Mouse (Mus musculus): ENCODE data around the gene Ech1.

Ech1 gene

DNA sequence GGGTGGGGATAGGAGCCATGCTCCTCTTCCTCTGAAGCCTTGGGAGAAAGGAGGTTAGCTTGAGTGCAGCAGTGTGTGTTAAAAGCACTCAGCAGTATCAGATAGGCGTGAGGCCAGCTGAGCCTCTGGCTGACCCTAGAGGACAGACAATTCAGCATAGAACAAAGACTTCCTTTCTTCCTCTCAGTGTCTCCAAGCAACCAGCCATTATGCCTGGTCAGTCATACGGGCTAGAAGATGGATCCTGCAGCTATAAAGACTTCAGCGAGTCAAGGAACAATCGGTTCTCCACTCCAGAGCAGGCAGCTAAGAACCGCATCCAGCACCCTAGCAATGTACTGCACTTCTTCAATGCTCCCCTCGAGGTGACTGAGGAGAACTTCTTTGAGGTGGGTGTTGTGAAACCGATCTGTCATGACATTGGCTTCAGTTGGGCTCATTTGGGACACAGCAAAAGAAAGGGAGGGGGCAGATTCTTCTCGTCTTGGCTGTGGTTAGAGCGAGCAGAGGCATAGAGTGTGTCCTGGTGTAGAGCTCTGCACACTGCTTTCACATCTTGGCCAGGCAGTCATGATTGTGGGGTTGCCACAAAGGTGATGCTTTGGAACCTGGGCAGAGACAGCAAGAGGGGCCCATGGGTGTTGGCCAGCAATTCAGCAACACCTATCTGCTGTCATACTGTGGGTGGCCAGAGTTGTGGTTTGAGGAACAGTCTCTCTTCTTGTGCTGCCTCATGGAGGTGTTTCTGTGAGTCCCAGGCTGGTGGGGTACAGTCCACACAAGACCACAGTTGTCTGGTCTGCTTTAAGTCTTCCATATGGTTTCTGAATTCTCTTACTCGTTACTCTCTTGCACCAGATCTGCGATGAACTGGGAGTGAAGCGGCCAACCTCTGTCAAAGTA is 4.4 kb upstream of the Ech1 start:
- DNase-seq (ENCODE audit: low spot score in 2 of 2) = no peak

DNA sequence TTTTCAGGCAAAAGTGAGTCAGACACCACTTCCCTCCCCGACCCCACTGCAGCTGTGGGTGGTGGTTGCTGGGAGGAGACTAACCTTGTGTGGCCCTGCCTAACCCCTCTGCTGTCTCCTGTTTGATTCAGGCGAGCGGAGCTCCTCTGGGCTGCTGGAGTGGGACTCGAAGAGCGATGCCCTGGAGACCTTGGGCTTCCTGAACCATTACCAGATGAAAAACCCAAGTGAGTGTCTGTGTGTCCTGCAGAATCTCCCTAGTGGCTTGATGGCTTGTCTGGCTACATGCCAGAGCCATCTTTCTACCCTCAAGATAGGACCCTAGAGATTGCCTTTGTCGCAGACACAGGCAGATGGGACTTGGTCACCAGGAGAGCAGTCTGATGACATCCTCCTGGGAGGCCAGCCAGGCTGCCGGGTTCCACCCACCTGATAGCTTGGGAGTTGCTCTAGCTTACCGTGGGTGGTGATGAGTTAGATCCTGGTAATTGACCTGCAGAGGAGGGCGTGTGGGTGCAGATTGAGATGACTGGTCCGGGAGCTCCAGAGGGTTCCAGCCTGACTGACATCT is 3.7 kb upstream of the Ech1 start:
- peak; percentile 70 to 71 for DNase-seq (ENCODE audit: low spot score in 2 of 2)

DNA sequence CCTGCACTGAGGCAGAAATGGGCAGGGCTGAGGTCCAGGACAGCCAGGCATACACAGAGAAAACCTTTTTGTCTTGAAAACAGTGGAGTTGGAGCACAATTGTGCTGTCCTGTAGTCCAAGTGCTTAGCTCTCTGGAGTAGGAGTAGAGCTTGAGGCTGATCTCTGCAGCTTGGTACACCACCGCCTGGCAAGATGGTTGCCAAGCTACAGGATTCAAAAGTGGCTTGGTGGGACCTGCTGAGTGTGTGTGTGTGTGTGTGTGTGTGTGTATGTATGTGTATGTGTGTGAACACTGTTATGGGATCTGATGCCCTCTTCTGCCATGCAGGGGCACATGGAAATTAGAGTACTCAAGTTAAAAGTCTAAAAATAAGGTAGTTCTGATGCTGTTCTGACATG is 2.5 kb upstream of the Ech1 start:
- no peak for DNase-seq (ENCODE audit: low spot score in 2 of 2)

DNA sequence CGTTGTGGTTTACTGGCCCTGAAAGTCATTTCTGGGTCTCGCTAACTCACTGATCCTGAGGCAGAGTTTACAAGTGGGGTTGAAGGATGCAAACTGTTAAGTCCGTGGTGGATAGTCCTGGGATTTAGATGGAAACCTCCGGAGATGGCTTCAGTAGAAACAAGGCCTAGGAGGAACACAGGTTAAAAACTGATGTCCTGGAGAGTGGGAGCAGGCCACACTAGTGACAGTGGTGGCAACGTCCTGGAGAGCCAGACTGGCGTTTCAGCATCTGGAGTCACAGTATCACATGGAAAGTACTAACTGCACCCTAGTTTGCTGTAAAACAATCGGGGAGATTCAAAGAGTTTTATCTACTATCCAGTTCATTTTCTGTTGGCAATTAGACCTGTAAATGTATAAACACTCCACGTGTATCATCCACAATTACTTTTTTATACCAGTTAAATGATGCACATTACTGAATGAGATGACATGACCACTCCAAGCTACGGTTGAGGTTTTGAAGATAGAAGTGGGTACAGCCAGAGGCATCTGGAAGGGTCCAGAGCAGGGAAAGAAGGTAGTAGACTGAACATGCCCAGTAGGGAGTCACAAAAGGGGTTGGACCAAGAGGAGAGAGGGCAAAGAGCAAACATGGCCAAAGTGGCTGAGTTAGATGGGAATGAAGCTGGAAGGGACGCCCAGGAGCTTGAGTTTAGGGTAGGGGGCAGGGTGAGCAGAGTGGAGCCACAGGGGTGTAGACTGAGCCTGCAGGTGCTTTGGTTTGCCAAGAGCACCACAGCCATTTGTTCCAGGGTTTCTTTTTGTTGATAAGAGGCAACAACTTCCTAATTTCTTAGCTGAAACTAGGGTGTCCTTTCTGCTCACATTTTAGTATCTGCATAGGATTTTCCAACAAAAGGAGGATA is 1.8 kb upstream of the Ech1 start:
- no peak for DNase-seq (ENCODE audit: low spot score in 2 of 2)

DNA sequence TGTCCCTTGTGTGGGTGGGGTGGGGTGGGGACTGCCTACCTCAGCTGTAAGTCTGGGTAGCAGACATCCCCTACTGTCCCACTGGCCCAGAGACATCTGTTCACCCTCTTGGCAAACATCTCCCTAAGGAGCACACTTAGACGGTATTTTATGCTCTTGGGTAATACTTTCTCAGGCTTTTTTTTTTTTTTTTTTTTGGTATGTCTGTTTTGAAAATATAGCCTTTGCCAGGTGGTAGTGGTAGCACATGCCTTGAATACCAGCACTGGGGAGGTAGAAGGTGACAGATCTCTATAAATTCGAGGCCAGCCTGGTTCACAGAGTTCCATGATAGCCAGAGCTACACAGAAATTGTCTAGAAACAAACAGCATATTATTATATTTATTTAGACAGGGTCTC is 1.1 kb upstream of the Ech1 start:
- DNase-seq (ENCODE audit: low spot score in 2 of 2) = no peak

DNA sequence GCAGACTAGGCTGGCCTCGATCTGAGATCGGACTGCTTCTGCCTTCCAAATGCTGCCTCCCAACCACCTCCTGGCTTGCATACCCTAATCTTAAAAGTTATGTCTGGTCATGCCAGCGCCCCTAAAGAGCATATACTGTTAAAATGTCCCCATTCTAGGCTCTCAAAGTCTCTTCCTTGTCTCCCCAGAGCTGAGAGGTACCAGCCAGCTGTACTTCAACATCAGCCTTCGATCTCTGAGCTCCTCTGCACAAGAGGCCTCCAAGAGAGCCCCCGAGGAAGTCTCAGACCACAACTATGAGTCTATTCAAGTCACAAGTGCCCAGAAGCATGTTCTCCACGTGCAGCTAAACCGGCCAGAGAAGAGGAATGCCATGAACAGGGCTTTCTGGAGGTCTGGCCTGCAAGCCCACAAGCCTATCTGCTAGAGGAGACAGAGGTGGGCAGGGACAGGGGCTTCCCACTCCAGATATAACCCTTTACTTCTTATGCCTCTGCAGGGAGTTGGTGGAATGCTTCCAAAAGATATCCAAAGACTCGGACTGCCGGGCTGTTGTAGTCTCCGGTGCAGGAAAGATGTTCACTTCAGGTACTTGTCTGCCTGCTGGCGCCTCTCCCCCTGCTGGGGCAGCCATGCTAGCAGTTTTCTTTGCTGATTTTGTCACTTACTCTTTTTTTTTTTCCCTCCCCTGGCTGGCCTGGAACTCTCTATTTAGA is 827 bp downstream of the Ech1 start:
- DNase-seq (ENCODE audit: low spot score in 2 of 2) = no peak

DNA sequence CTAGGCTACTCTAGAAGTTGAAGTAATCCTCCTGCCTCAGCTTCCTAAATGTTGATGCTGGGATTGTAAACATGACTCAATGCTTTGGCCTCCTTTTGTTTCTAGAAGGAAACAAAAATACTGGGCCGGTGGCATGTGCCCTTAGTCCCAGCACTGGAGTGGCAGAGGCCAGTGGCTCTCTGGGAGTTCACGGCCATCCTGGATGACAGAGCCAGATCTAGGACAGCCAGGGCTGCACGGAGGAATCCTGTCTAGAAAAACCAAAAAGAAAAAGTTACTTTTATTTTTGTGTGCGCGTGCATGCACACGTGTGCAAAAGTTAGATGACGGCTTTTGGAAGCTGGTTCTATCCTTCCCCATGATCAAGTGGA is 1.4 kb downstream of the Ech1 start:
- no peak for DNase-seq (ENCODE audit: low spot score in 2 of 2)

DNA sequence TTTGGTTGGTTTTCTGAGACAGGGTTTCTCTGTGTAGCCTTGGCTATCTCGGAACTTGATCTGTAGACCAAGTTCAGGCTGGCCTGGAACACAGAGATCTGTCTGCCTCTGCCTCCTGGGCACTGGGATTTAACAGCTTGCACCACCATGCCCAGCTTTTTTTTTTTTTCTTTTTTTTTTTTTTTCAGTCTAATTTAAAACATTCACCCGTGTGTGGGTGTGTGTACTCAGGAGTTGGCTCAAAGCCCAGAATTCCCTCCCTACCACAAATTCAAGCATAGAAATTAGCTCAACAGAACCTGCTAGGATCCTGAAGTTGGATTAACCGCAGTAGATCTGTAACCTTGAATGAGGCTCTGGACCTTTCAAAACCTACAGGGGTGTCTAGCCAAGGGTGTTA is 2.3 kb downstream of the Ech1 start:
- peak; percentile 72 to 78 for DNase-seq (ENCODE audit: low spot score in 2 of 2)

DNA sequence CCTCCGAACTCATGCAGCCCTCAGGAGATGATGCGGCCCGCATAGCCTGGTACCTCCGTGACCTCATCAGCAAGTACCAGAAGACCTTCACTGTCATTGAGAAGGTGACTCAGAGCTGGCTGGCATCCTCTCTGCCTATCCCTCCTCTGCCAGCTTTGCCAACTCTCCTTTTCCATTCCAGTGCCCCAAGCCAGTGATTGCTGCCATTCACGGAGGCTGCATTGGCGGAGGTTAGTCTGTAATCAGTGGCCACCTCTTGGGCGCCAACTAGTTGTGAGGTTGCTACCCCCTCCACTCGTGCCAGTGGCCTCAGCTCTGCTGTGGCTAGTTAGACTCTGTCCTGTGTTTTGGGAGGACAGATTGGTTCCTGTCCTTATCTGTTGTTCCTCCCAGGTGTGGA is 4.8 kb downstream of the Ech1 start:
- DNase-seq (ENCODE audit: low spot score in 2 of 2) = no peak

DNA sequence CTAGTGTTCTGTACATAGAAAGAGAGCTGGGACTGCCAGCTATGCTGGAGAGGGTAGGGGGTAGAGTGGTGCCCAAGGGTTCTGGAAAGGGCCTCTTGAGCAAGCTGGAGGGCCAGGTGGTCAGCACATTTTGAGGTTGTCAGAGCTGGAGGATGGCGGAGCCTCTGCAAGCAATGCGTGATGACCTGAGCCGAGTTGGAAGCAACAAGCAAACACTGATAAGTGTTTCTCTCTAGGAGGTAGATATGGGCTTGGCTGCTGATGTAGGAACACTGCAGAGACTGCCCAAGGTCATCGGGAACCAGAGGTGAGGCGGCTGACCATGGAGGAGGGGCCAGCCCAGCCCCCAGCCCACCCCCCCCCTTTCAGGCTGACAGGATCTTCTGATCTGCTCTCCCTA is 6.0 kb downstream of the Ech1 start:
- DNase-seq (ENCODE audit: low spot score in 2 of 2) = no peak

DNA sequence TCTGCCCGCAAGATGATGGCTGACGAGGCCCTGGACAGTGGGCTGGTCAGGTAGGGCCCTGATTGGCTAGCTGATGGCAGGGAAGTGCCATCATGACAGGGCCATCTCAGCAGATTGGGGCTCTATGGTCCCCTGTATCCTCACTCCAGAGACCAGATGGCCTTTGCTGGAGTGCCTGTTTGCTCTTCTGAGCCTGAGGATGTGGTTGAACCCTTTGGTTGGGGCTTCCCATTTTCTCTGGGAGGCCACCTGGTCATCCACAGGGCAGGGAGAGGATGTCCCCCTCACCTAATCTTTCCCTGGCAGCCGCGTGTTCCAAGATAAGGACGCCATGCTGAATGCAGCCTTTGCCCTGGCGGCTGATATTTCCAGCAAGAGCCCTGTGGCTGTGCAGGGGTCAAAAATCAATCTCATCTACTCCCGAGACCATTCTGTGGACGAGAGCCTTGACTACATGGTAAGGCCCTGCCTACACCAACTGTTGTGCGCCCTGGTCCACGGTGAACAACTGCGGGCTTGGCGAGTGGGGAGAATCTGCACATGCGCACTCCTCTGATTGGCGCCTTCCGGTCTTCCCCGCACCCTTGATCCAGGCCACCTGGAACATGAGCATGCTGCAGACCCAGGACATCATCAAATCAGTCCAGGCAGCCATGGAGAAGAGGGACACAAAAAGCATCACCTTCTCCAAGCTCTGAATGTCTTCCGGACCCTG is 6.6 kb downstream of the Ech1 start:
- no peak for DNase-seq (ENCODE audit: low spot score in 2 of 2)

DNA sequence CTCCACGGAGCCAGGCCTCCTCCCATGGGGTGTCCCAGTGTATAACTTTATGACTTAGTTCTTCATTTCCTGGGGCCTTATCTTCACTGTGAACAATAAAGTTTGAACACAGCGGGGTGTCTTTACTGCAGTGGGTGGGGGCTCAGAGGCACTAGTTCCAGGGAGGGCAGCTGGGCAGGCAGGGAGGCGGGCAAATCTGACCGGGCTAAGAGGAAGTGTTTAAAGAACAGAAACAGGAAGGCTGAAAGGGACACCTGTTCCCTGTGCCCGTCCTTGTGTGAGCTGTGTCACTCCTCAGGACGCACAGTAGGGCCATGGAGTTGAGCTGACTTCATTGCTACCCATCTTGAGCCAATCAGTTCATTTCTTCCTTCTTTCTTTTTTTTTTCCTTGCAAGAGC is 7.1 kb downstream of the Ech1 start:
- DNase-seq (ENCODE audit: low spot score in 2 of 2) = no peak

DNA sequence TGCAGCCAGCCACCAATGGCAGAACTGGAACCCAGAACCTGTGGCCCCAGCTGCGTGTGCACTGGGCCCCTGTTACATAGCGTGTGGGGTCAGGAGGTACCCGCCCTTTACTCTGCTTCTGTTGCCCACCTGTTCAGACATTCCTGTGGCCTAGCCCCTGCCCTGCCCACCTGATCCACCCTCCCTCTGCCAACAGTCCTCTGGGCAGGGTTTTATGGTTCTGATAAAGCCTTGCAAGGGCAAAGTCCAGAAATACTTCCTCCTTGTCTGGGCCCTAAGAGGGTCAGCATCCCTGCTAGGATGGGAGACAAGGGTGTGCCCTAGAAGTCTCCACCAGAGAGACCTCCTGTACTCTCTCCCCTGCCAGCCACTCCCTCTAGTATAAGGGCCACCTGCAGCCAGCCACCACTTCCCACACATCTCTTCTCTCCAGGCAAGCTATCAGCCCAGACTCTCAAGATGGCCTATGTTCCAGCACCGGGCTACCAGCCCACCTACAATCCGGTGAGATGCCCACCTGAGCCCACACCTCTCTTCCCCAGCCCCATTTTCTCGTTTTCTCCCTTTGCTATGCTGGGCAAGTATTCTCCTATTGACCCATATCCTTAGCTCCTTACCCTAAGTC is 8.8 kb downstream of the Ech1 start, which contains the start of gene Lgals4:
TSS of gene Lgals4 (plus strand) at position 132 of the 625 bp plus-strand sequence.
- no peak for DNase-seq (ENCODE audit: low spot score in 2 of 2)

DNA sequence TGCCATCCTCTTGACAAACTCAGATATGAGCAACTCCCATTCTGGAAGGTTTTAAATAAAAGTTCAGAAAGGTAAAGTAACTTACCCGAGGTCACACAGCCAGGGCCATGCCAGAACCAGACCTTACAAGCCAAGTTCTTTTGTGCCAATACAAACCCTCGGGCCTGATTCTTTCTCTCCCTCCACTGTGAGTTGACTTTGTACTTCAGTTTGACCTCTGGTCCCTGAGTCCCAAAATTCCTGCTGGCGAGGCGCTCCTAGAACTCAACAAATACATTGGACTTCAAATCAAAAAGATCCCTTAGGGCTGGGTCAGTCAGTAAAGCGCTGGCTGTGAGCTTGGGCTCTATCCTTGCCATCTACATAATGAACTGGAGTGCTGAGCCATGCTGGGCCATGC is 11.9 kb downstream of the Ech1 start:
- DNase-seq (ENCODE audit: low spot score in 2 of 2) = no peak

DNA sequence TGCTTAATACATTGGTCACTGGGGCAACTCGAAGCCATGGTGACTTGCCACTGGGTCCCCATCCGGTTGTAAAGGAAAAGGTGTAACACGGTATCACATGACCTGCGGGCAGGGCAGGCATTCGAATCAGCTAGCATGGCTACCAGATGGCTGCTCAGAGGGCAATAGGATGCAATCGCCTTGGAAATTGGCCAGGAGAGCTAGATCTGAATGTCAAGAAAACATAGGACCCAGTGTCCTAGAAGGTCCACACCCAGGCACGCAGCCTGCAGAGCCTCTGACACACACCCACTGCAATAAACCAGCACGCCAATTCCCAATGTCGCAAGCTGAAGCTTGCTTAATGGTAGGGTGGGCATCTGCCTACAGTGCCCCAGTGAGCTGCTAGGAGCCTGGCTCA is 13.3 kb downstream of the Ech1 start:
- DNase-seq (ENCODE audit: low spot score in 2 of 2) = no peak

DNA sequence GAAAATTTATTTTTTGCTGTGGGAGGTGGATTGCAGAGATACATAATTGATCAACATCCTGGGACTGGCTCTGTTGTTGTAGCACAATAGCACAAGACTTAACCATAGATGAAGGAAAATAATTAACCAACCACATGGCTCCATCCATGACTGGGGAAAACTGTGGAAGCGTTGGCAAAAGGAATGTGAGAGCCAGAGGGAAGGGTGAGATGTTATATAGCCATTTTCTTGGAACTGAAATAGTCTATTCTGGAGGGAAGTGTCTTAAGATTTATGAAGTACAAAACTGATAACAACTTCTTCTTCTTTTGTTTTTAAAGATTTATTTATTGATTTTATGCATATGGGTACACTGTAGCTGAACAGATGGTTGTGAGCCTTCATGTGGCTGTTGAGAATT is 22.3 kb downstream of the Ech1 start:
- no peak for DNase-seq (ENCODE audit: low spot score in 2 of 2)

DNA sequence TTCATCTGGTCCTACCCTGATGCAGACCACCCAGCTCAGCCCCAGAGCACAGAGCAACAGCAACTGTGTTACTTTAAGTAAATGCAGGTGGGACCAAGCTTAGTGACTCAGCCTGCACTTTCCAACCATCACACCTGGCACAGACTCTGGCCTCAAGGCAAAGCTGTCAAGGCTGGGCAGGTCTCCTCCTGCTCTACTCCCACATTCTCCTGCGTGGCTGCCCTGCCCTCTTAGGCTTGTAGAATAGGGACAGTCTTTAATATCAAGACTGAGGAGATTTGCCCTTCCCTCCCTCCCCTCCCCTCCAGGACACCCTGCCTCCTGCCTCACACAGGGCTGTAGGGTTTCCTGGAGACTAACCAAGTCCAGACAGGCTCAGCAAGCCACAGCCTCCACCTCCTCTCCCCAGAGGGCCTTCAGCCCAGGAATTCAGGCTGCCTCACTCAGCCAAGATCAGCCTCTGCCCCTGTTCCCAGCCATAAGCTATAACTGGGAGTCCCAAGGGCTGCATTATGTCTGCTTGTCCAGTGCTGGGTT is 24.8 kb downstream of the Ech1 start:
- no peak for DNase-seq (ENCODE audit: low spot score in 2 of 2)

DNA sequence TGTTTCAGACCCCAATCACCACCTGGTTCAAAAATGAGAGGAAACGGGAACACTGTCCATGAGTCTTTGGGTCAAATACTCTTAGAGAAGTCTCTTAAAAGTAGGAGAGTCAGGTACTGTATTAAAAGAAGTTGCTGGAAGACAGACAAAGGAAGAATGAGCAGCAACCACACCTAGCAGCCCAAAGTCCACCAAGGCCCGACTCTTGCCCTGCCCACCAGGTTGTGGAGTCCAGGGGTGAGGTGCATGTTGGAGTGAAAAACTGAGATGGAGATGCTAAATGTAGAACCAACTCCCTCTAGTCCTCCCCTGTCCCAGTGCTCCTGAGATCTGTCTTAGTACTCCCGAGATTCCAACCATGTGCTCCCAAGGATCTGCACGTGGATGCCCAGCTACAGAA is 25.6 kb downstream of the Ech1 start:
- DNase-seq (ENCODE audit: low spot score in 2 of 2) = no peak

DNA sequence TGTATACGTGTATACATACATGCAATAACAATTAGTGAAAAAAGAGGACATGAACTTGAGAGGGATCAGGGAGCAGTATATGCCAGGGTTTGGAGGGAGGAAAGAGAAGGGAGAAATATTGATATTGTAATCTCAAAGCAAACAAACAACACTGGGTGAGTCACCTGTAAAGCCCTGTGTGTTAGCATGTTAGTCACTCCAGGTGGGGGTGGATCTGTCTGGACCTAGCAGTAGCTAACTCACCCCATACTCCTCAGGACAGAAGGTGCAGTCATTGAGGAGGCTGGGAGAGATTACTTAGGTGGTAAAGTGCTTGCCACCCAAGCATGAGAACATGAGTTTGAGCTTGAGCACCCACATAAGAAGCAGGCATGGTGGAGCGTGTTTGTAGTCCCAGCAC is 34.9 kb downstream of the Ech1 start:
- DNase-seq (ENCODE audit: low spot score in 2 of 2) = no peak

DNA sequence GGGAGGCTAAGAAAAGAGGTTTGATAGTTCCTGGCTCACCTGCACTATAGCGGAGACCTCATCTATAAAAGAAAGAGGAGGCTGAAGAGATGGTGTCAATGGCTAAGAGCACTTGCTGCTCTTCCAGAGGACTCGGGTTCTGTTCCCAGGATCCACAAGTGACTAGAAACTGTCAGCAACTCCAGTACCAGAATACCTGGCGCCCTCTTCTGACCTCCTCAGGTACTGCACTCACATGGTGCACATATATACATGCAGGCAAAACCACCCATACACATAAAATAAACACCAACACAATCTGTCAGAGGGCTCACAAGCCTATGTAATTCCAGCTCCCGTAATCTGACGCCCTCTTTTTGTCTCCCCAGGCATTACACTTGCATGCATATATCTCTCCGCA is 35.9 kb downstream of the Ech1 start:
- DNase-seq (ENCODE audit: low spot score in 2 of 2) = no peak

Measured in right cerebral cortex, adult 2 months (tissue).